Mouse (Mus musculus): ENCODE measurements around the gene Sp2. TPM values are rescaled to one million over a fixed set of nuclear protein-coding genes. Genes with fewer than 3 reads are reported as not detected.

Gene Sp2
- total RNA-seq, 2 experiments from 2014 or later, result 4.4 to 16.1 TPM

- no peak for ATAC-seq (replicated peaks; ENCODE audit: low FRiP score, poor library complexity, severe bottlenecking)
Measured at GRCm38 (mm10) chr11:96996773-96997379, 14.1 kb upstream of the Sp2 start.

GRCm38 (mm10) chr11:96995836-96996772 is 13.3 kb upstream of the Sp2 start:
- no peak for ATAC-seq (replicated peaks; ENCODE audit: low FRiP score, poor library complexity, severe bottlenecking)

GRCm38 (mm10) chr11:96995031-96995430 is 12.3 kb upstream of the Sp2 start:
- ATAC-seq (replicated peaks; ENCODE audit: low FRiP score, poor library complexity, severe bottlenecking), result no peak

GRCm38 (mm10) chr11:96992722-96993311 is 10.1 kb upstream of the Sp2 start:
- ATAC-seq (replicated peaks; ENCODE audit: low FRiP score, poor library complexity, severe bottlenecking), result no peak

GRCm38 (mm10) chr11:96991501-96991900 is 8.7 kb upstream of the Sp2 start:
- no peak for ATAC-seq (replicated peaks; ENCODE audit: low FRiP score, poor library complexity, severe bottlenecking)

GRCm38 (mm10) chr11:96987873-96988655 is 5.3 kb upstream of the Sp2 start:
- no peak for ATAC-seq (replicated peaks; ENCODE audit: low FRiP score, poor library complexity, severe bottlenecking)

GRCm38 (mm10) chr11:96986463-96986862 is 3.7 kb upstream of the Sp2 start:
- no peak for ATAC-seq (replicated peaks; ENCODE audit: low FRiP score, poor library complexity, severe bottlenecking)

GRCm38 (mm10) chr11:96984903-96985302 is 2.1 kb upstream of the Sp2 start:
- no peak for ATAC-seq (replicated peaks; ENCODE audit: low FRiP score, poor library complexity, severe bottlenecking)

- no peak for ATAC-seq (replicated peaks; ENCODE audit: low FRiP score, poor library complexity, severe bottlenecking)
Measured at GRCm38 (mm10) chr11:96982355-96982754, 404 bp downstream of the Sp2 start.

- ATAC-seq (replicated peaks; ENCODE audit: low FRiP score, poor library complexity, severe bottlenecking), result no peak
Measured at GRCm38 (mm10) chr11:96981461-96981860, 1.3 kb downstream of the Sp2 start.

GRCm38 (mm10) chr11:96980021-96980420 is 2.7 kb downstream of the Sp2 start:
- no peak for ATAC-seq (replicated peaks; ENCODE audit: low FRiP score, poor library complexity, severe bottlenecking)

- no peak for ATAC-seq (replicated peaks; ENCODE audit: low FRiP score, poor library complexity, severe bottlenecking)
Measured at GRCm38 (mm10) chr11:96979329-96979728, 3.4 kb downstream of the Sp2 start.

- ATAC-seq (replicated peaks; ENCODE audit: low FRiP score, poor library complexity, severe bottlenecking), result no peak; the same call in none of the 2 replicates
Measured at GRCm38 (mm10) chr11:96978401-96979246, 4.1 kb downstream of the Sp2 start.

GRCm38 (mm10) chr11:96977606-96978400 is 5.0 kb downstream of the Sp2 start:
- peak; percentile 90 for ATAC-seq (replicated peaks; ENCODE audit: low FRiP score, poor library complexity, severe bottlenecking)

GRCm38 (mm10) chr11:96976911-96977591 is 5.7 kb downstream of the Sp2 start:
- peak; percentile 38 for ATAC-seq (replicated peaks; ENCODE audit: low FRiP score, poor library complexity, severe bottlenecking)

- ATAC-seq (replicated peaks; ENCODE audit: low FRiP score, poor library complexity, severe bottlenecking), result no peak
Measured at GRCm38 (mm10) chr11:96976379-96976687, 6.4 kb downstream of the Sp2 start.

- ATAC-seq (replicated peaks; ENCODE audit: low FRiP score, poor library complexity, severe bottlenecking), result no peak
Measured at GRCm38 (mm10) chr11:96975511-96976378, 7.0 kb downstream of the Sp2 start.

Data from erythroblast, adult 5-6 weeks (primary cell).